Mouse (Mus musculus) liver, adult 2 months (tissue): ENCODE measurements around the gene 5730596B20Rik.

ENCODE experiments used
- CTCF ChIP-seq: fragments of 200-500 bp; IDR thresholded peaks from 2 replicates; pipeline ENCODE4 v1.5.1; 2011; ENCODE audit warnings: low read depth, low read length, control low read depth
- POLR2A ChIP-seq: fragments of 200-500 bp; IDR thresholded peaks from 2 replicates; pipeline ENCODE4 v1.6.1; 2011; ENCODE audit warnings: low read length, control low read depth; ENCODE audit not compliant: insufficient read depth; ENCODE audit errors: extremely low read depth

DNA sequence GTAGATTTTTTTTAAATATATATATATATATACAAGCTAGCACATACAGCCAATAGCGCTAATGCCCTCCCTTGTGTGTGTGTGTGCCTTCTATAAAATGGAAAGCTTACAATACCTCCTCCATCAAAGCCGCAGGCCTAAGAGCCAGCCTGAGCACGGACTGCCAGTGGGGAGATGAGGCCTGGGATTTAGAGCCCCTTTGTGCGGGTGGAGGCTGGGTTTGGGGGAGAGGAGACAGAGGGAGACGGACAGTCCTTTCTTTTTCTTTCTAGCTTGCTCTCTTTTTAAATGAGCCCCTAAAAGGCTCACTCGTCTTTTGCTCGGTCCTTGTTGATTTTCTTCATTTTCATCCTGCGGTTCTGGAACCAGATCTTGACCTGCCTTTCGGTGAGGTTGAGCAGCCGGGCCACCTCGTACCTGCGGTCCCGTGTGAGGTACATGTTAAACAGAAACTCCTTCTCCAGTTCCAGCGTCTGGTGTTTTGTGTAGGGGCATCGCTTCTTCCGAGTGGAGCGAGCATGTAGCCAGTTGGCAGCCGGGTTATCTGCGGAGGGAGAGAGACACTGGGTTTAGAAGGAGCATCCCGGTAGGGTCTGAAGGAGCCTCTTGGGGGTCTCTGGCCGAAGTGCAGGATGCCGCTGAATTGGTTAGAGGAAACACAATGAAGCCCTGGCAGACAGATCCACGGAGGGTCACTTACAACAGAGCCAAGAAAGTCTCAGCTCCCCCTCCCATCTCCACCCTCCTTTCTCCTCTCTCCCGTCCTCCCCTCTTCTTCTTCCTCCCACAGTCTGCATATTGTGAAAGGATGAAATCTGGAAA lies 46.9 kb downstream of the 5730596B20Rik start:
- TF ChIP-seq POLR2A (no peak), CTCF (no peak)
